Mouse (Mus musculus) kidney, postnatal 0 days (tissue): ENCODE results near the gene Tatdn3. TPM values are rescaled to one million over a fixed set of nuclear protein-coding genes. Genes with fewer than 3 reads are reported as not detected.

Experiments
- ATAC-seq: fragments of 200-750 bp; cut with Nextera tagmentation; replicated peaks from 2 replicates; pipeline ENCODE4 v1.8.0; 2017; ENCODE audit warnings: low read depth, moderate number of reproducible peaks, moderate TSS enrichment, moderate library complexity; ENCODE audit not compliant: low FRiP score
- DNase-seq: peaks from one replicate; pipeline ENCODE4 v3.0.0-alpha.2; 2016; ENCODE audit warnings: low spot score
- H3K27ac ChIP-seq: fragments of 300-500 bp; sonication (generic); 2 replicates; pipeline ENCODE4 v1.5.1; 2014; ENCODE audit warnings: mild to moderate bottlenecking
- H3K27me3 ChIP-seq: fragments of 300-500 bp; sonication (generic); 2 replicates; pipeline ENCODE4 v1.6.1; 2014; ENCODE audit warnings: low read length, mixed read lengths; ENCODE audit not compliant: insufficient read depth
- H3K36me3 ChIP-seq: fragments of 300-500 bp; sonication (generic); 2 replicates; pipeline ENCODE4 v1.6.1; 2014; ENCODE audit warnings: low read length, mixed read lengths; ENCODE audit not compliant: insufficient read depth
- H3K4me1 ChIP-seq: fragments of 300-500 bp; sonication (generic); replicated peaks from 2 replicates; pipeline ENCODE4 v1.6.1; 2014; ENCODE audit warnings: antibody characterized with exemption, low read length, mixed read lengths; ENCODE audit not compliant: insufficient read depth
- H3K4me2 ChIP-seq: fragments of 300-500 bp; sonication (generic); 2 replicates; pipeline ENCODE4 v1.6.1; 2014; ENCODE audit warnings: mild to moderate bottlenecking, low read length, moderate library complexity, mixed read lengths
- H3K4me3 ChIP-seq: fragments of 300-500 bp; sonication (generic); replicated peaks from 2 replicates; pipeline ENCODE4 v1.5.1; 2014; ENCODE audit warnings: low read depth, low read length
- H3K9ac ChIP-seq: fragments of 300-500 bp; sonication (generic); 2 replicates; pipeline ENCODE4 v1.6.1; 2014; ENCODE audit warnings: low read depth, low read length
- H3K9me3 ChIP-seq: fragments of 300-500 bp; sonication (generic); replicated peaks from 2 replicates; pipeline ENCODE4 v1.6.1; 2016; ENCODE audit warnings: low read length, inconsistent platforms, mixed read lengths
- CTCF ChIP-seq: IDR thresholded peaks from 2 replicates; pipeline ENCODE4 v1.5.1; 2016; ENCODE audit warnings: antibody characterized with exemption, low read depth, mild to moderate bottlenecking, moderate library complexity
- whole genome bisulfite sequencing: fragments of 180-500 bp; shearing (Covaris S2); extraction: QIAGEN DNeasy Blood & Tissue Kit; methylation state at CpG from one replicate; pipeline ENCODE4 v1.1.7; 2014; 5-methylcytosine and 5-hydroxymethylcytosine counted together
- polyA plus RNA-seq: library from polyadenylated mRNA; unstranded; fragments of >200 nt; fragmentation: Nextera tagmentation; extraction: Ambion mirVana; gene quantifications from 2 replicates; pipeline ENCODE4 v1.2.1, GENCODE M21; 2015

Tatdn3 gene
- polyA plus RNA-seq, 1 experiment from 2014 or later: 16.1 TPM

GRCm38 (mm10) chr1:191057461-191057860 lies 5.3 kb downstream of the Tatdn3 start:
- ATAC-seq: no peak
- TF ChIP-seq CTCF: peak; percentile 49; the same call in 1 of the 2 replicates
- Histone ChIP-seq H3K4me1 (0 out of 2 replicates have a peak, but pooled peaks cover 4% of the 10 kb centered on the region), H3K27me3 (no peaks in the 10 kb centered on the region), H3K9ac (no peak overlapping the region), H3K9me3 (no peaks in the 10 kb centered on the region), H3K4me2 (no peak overlapping the region), H3K27ac (no peak overlapping the region), H3K36me3 (no peaks in the 10 kb centered on the region), H3K4me3 (no peak overlapping the region)
- 69% methylated on average over 3 of the region's 3 CpGs for WGBS
- DNase-seq: no peak

- peak; percentile 48 for TF ChIP-seq CTCF
These were observed 7.2 kb downstream of the Tatdn3 start for GRCm38 (mm10) chr1:191055533-191055873.

DNA sequence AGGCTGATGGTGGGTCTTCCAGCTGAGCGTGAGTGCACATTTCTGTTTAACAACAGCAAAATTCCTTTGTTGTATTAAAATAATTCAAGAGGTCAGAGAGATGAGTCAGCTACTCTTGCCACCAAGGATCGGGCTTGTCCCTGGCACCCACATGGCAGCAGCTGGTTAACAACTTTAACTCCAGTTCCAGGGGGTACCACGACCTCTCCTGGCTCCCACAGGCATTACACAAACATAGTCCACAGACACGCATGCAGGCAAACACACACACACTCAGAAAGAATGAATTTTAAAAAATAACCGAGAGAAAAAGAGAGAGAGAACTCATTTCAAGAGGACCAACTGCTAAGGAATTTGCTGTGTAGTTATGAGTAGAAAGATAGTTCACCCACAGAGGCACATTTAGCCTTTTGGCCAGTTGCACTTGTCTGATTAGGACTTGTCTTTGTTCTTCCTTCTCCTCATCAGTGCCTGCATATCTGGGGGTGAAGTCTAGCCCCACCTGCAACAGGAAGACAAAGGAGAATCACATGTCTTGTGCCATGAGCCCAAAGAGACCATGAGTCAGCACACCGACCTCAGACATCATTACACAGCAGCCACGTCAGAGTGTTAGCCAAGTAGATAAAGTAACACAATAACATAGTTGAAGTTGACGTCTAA lies 7.7 kb downstream of the Tatdn3 start:
- no peak overlapping the region for H3K27ac ChIP-seq
- no peak overlapping the region for H3K4me2 ChIP-seq
- ATAC-seq: no peak
- H3K4me3 ChIP-seq: no peak overlapping the region
- WGBS: 75% methylated on average over 8 of the region's 8 CpGs
- TF ChIP-seq CTCF: peak; percentile 46
- H3K36me3 ChIP-seq: no peaks in the 10 kb centered on the region
- H3K9ac ChIP-seq: no peak overlapping the region
- no peaks in the 10 kb centered on the region for H3K27me3 ChIP-seq
- no peaks in the 10 kb centered on the region for H3K9me3 ChIP-seq
- no peaks in the 10 kb centered on the region for H3K4me1 ChIP-seq
- no peak for DNase-seq

More at GRCm38 (mm10) chr1:191055533-191055873, 7.2 kb downstream of the Tatdn3 start:
- ATAC-seq (no peak), DNase-seq (no peak)
- Histone ChIP-seq H3K27me3 (no peaks in the 10 kb centered on the region), H3K9me3 (no peaks in the 10 kb centered on the region), H3K4me3 (no peak overlapping the region), H3K9ac (no peak overlapping the region), H3K4me1 (no peaks in the 10 kb centered on the region), H3K36me3 (no peaks in the 10 kb centered on the region), H3K4me2 (no peak overlapping the region), H3K27ac (no peak overlapping the region)
- WGBS: 62% methylated on average over 2 of the region's 2 CpGs

DNA sequence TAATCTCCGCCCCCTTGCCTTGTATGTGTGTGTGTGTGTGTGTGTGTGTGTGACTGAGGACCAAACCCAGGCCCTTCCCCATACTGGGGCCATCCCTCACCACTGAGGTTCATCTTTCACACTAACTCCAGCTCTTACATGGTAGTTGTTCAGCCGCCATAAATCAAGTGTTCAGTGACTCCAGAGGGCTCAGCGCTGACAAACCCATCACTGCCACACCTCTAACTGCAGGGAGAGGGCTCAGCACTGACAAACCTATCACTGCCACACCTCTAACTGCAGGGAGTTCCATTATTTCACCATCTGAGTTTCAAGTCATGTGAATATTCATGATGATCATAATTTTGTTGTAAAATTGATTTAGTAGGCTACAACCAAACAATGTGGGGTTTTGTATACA lies 9.2 kb downstream of the Tatdn3 start:
- 49% methylated on average over 3 of the region's 3 CpGs for WGBS
- Histone ChIP-seq H3K4me1 (no peaks in the 10 kb centered on the region), H3K4me3 (no peak overlapping the region), H3K9me3 (no peaks in the 10 kb centered on the region), H3K9ac (no peak overlapping the region), H3K36me3 (no peaks in the 10 kb centered on the region), H3K27me3 (no peaks in the 10 kb centered on the region), H3K4me2 (no peak overlapping the region), H3K27ac (no peak overlapping the region)
- no peak for ATAC-seq
- DNase-seq: no peak
- TF ChIP-seq CTCF: no peak

- H3K27me3 ChIP-seq: no peaks in the 10 kb centered on the region
- no peaks in the 10 kb centered on the region for H3K4me1 ChIP-seq
- no peaks in the 10 kb centered on the region for H3K9me3 ChIP-seq
- H3K9ac ChIP-seq: no peak overlapping the region
- ATAC-seq (no peak), DNase-seq (no peak)
- H3K4me2 ChIP-seq: no peak overlapping the region
- H3K36me3 ChIP-seq: no peaks in the 10 kb centered on the region
- 73% methylated on average over 7 of the region's 7 CpGs for WGBS
- H3K4me3 ChIP-seq: no peak overlapping the region
- no peak for TF ChIP-seq CTCF
- H3K27ac ChIP-seq: no peak overlapping the region
These were observed 16.4 kb downstream of the Tatdn3 start for GRCm38 (mm10) chr1:191046231-191046824.

DNA sequence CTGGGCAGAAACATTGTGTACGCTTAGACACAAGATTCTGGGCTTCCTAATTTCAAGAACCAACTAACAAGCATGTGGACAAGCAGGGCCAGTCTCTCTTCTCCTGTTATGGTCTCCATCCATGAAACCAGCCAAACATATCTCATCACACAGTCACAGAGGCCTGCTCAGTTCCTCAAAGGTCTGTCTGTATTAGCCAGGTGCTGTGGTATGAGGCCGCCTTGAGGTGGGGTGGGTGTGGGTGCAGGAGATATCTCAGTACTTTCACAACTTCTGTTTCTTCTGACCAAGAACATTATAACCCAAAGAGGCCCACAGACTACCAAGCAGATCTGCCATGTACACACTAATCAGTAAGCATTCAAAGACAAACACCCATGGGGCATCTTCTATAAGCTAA lies 17.5 kb downstream of the Tatdn3 start:
- H3K27me3 ChIP-seq: no peaks in the 10 kb centered on the region
- H3K9ac ChIP-seq: no peak overlapping the region
- no peaks in the 10 kb centered on the region for H3K4me1 ChIP-seq
- TF ChIP-seq CTCF: no peak
- no peak overlapping the region for H3K27ac ChIP-seq
- no peaks in the 10 kb centered on the region for H3K9me3 ChIP-seq
- no peak for ATAC-seq
- H3K4me3 ChIP-seq: no peak overlapping the region
- DNase-seq: no peak
- H3K36me3 ChIP-seq: no peaks in the 10 kb centered on the region
- no peak overlapping the region for H3K4me2 ChIP-seq
- 91% methylated on average over 2 of the region's 2 CpGs for WGBS
